Mouse (Mus musculus): ENCODE data around the gene Atp6v1g1. TPM values are rescaled to one million over a fixed set of nuclear protein-coding genes. Genes with fewer than 3 reads are reported as not detected.

Atp6v1g1 gene
- polyA plus RNA-seq, 1 experiment from 2014 or later, result 229 TPM

- H3K27me3 ChIP-seq, result no peaks in the 10 kb centered on the region
- H3K27ac ChIP-seq, result no peak overlapping the region
- H3K9me3 ChIP-seq (replicated peaks), result no peaks in the 10 kb centered on the region
- H3K9ac ChIP-seq, result no peak overlapping the region
- no peaks in the 10 kb centered on the region for H3K4me1 ChIP-seq (replicated peaks)
- no peak overlapping the region for H3K4me3 ChIP-seq
- ATAC-seq (replicated peaks; ENCODE audit: insufficient number of reproducible peaks, insufficient read depth, low FRiP score, low read depth), result no peak
- no peak overlapping the region for H3K4me2 ChIP-seq
- 70% methylated on average over 5 of the region's 5 CpGs for WGBS
- no peaks in the 10 kb centered on the region for H3K36me3 ChIP-seq
Measured at GRCm38 (mm10) chr4:63515021-63515420, 29.6 kb upstream of the Atp6v1g1 start.

- Histone ChIP-seq H3K9me3 (replicated peaks) (no peaks in the 10 kb centered on the region), H3K9ac (no peak overlapping the region), H3K27me3 (no peaks in the 10 kb centered on the region), H3K27ac (no peak overlapping the region), H3K4me1 (replicated peaks) (no peaks in the 10 kb centered on the region), H3K36me3 (no peaks in the 10 kb centered on the region), H3K4me2 (no peak overlapping the region), H3K4me3 (no peak overlapping the region)
- ATAC-seq (replicated peaks; ENCODE audit: insufficient number of reproducible peaks, insufficient read depth, low FRiP score, low read depth), result no peak
- 69% methylated on average over 2 of the region's 2 CpGs for WGBS
Measured at GRCm38 (mm10) chr4:63521813-63522419, 22.7 kb upstream of the Atp6v1g1 start.

- H3K4me1 ChIP-seq (replicated peaks), result 0 out of 2 replicates have a peak, but pooled peaks cover 4% of the 10 kb centered on the region
- no peaks in the 10 kb centered on the region for H3K27me3 ChIP-seq
- WGBS, result 81% methylated on average over 8 of the region's 8 CpGs
- no peaks in the 10 kb centered on the region for H3K9me3 ChIP-seq (replicated peaks)
- H3K27ac ChIP-seq, result no peak overlapping the region
- ATAC-seq (replicated peaks; ENCODE audit: insufficient number of reproducible peaks, insufficient read depth, low FRiP score, low read depth), result no peak
- no peak overlapping the region for H3K4me2 ChIP-seq
- H3K4me3 ChIP-seq, result no peak overlapping the region
- no peaks in the 10 kb centered on the region for H3K36me3 ChIP-seq
- no peak overlapping the region for H3K9ac ChIP-seq
Measured at GRCm38 (mm10) chr4:63525514-63525913, 19.1 kb upstream of the Atp6v1g1 start.

- Histone ChIP-seq H3K27me3 (no peaks in the 10 kb centered on the region), H3K9me3 (replicated peaks) (no peaks in the 10 kb centered on the region), H3K36me3 (no peaks in the 10 kb centered on the region), H3K4me1 (replicated peaks) (0 out of 2 replicates have a peak, but pooled peaks cover 4% of the 10 kb centered on the region), H3K9ac (no peak overlapping the region), H3K4me3 (no peak overlapping the region), H3K27ac (no peak overlapping the region), H3K4me2 (no peak overlapping the region)
- ATAC-seq (replicated peaks; ENCODE audit: insufficient number of reproducible peaks, insufficient read depth, low FRiP score, low read depth), result no peak
- WGBS, result 54% methylated on average over 6 of the region's 6 CpGs
Measured at GRCm38 (mm10) chr4:63528946-63529345, 15.6 kb upstream of the Atp6v1g1 start.

- no peak for ATAC-seq (replicated peaks; ENCODE audit: insufficient number of reproducible peaks, insufficient read depth, low FRiP score, low read depth)
- H3K9ac ChIP-seq, result no peak overlapping the region
- no peaks in the 10 kb centered on the region for H3K27me3 ChIP-seq
- H3K4me3 ChIP-seq, result no peak overlapping the region
- no peak overlapping the region for H3K27ac ChIP-seq
- 69% methylated on average over 7 of the region's 7 CpGs for WGBS
- no peak overlapping the region for H3K4me2 ChIP-seq
- no peaks in the 10 kb centered on the region for H3K9me3 ChIP-seq (replicated peaks)
- 0 out of 2 replicates have a peak, but pooled peaks cover 4% of the 10 kb centered on the region for H3K4me1 ChIP-seq (replicated peaks)
- no peaks in the 10 kb centered on the region for H3K36me3 ChIP-seq
Measured at GRCm38 (mm10) chr4:63530409-63530808, 14.2 kb upstream of the Atp6v1g1 start.

GRCm38 (mm10) chr4:63537602-63538001 lies 7.0 kb upstream of the Atp6v1g1 start:
- Histone ChIP-seq H3K36me3 (no peaks in the 10 kb centered on the region), H3K9ac (no peak overlapping the region), H3K4me2 (no peak overlapping the region), H3K4me1 (replicated peaks) (peaks cover 9% of the 10 kb centered on the region; the same call in 1 of the 2 replicates), H3K27me3 (no peaks in the 10 kb centered on the region), H3K27ac (no peak overlapping the region), H3K4me3 (no peak overlapping the region), H3K9me3 (replicated peaks) (no peaks in the 10 kb centered on the region)
- ATAC-seq (replicated peaks; ENCODE audit: insufficient number of reproducible peaks, insufficient read depth, low FRiP score, low read depth), result no peak
- WGBS, result 82% methylated on average over 4 of the region's 4 CpGs

GRCm38 (mm10) chr4:63542209-63542608 lies 2.4 kb upstream of the Atp6v1g1 start:
- WGBS, result 13% methylated on average over 2 of the region's 2 CpGs
- H3K9me3 ChIP-seq (replicated peaks), result no peaks in the 10 kb centered on the region
- no peaks in the 10 kb centered on the region for H3K36me3 ChIP-seq
- peak; percentile 51 for ATAC-seq (replicated peaks; ENCODE audit: insufficient number of reproducible peaks, insufficient read depth, low FRiP score, low read depth)
- no peak overlapping the region for H3K4me2 ChIP-seq
- H3K27me3 ChIP-seq, result no peaks in the 10 kb centered on the region
- H3K4me1 ChIP-seq (replicated peaks), result peaks cover 42% of the 10 kb centered on the region
- no peak overlapping the region for H3K9ac ChIP-seq
- H3K4me3 ChIP-seq, result no peak overlapping the region
- peak overlapping the region; percentile 80 for H3K27ac ChIP-seq

- ATAC-seq (replicated peaks; ENCODE audit: insufficient number of reproducible peaks, insufficient read depth, low FRiP score, low read depth), result peak; percentile 19
- Histone ChIP-seq H3K4me3 (peak overlapping the region; percentile 83), H3K4me1 (replicated peaks) (peaks cover 46% of the 10 kb centered on the region)
Measured at GRCm38 (mm10) chr4:63543746-63544493, 652 bp upstream of the Atp6v1g1 start.

GRCm38 (mm10) chr4:63545231-63545958 lies 823 bp downstream of the Atp6v1g1 start:
- Histone ChIP-seq H3K36me3 (peaks cover 19% of the 10 kb centered on the region), H3K4me3 (peak overlapping the region; percentile 83), H3K27ac (peak overlapping the region; percentile 89), H3K27me3 (no peaks in the 10 kb centered on the region), H3K4me2 (peak overlapping the region; percentile 73), H3K9ac (peak overlapping the region; percentile 92), H3K4me1 (replicated peaks) (peaks cover 46% of the 10 kb centered on the region), H3K9me3 (replicated peaks) (no peaks in the 10 kb centered on the region)
- no peak; the same call in 1 of the 2 replicates for ATAC-seq (replicated peaks; ENCODE audit: insufficient number of reproducible peaks, insufficient read depth, low FRiP score, low read depth)
- WGBS, result 14% methylated on average over 26 of the region's 26 CpGs

More at GRCm38 (mm10) chr4:63543746-63544493, 652 bp upstream of the Atp6v1g1 start:
- WGBS, result 58% methylated on average over 10 of the region's 10 CpGs
- no peaks in the 10 kb centered on the region for H3K9me3 ChIP-seq (replicated peaks)
- H3K36me3 ChIP-seq, result peaks cover 11% of the 10 kb centered on the region
- H3K27ac ChIP-seq, result peak overlapping the region; percentile 72
- no peaks in the 10 kb centered on the region for H3K27me3 ChIP-seq
- peak overlapping the region; percentile 49 for H3K4me2 ChIP-seq
- no peak overlapping the region for H3K9ac ChIP-seq

GRCm38 (mm10) chr4:63546441-63547055 lies 2.0 kb downstream of the Atp6v1g1 start:
- Histone ChIP-seq H3K36me3 (peaks cover 30% of the 10 kb centered on the region), H3K9me3 (replicated peaks) (no peaks in the 10 kb centered on the region), H3K9ac (0 out of 2 replicates have a peak overlapping the region, but pooled peaks have one; percentile 92), H3K4me3 (peak overlapping the region; percentile 83), H3K27me3 (no peaks in the 10 kb centered on the region), H3K4me1 (replicated peaks) (peaks cover 46% of the 10 kb centered on the region), H3K27ac (no peak overlapping the region), H3K4me2 (peak overlapping the region; percentile 73)
- WGBS, result 73% methylated on average over 6 of the region's 6 CpGs
- no peak for ATAC-seq (replicated peaks; ENCODE audit: insufficient number of reproducible peaks, insufficient read depth, low FRiP score, low read depth)

GRCm38 (mm10) chr4:63547799-63548198 lies 3.2 kb downstream of the Atp6v1g1 start:
- Histone ChIP-seq H3K36me3 (peaks cover 41% of the 10 kb centered on the region), H3K4me1 (replicated peaks) (peaks cover 35% of the 10 kb centered on the region), H3K4me2 (no peak overlapping the region), H3K27me3 (no peaks in the 10 kb centered on the region), H3K4me3 (no peak overlapping the region), H3K27ac (no peak overlapping the region), H3K9me3 (replicated peaks) (no peaks in the 10 kb centered on the region), H3K9ac (no peak overlapping the region)
- WGBS, result 47% methylated on average over 1 of the region's 1 CpGs
- no peak for ATAC-seq (replicated peaks; ENCODE audit: insufficient number of reproducible peaks, insufficient read depth, low FRiP score, low read depth)

All from heart, embryonic 15.5 days (tissue).